Mouse (Mus musculus) c-Kit-positive CD71-negative TER-119-negative erythroid progenitor cells, embryonic 14.5 days (primary cell): ENCODE results near the gene Foxp4.

Experiments
- DNase-seq: peaks from one replicate; pipeline ENCODE4 v3.0.0-alpha.2; 2013; ENCODE audit warnings: low read depth

Gene Foxp4

GRCm38 (mm10) chr17:47929431-47929830 lies 5.0 kb upstream of the Foxp4 start:
- DNase-seq = no peak

- DNase-seq = no peak
Measured at GRCm38 (mm10) chr17:47925988-47926387, 1.5 kb upstream of the Foxp4 start.

GRCm38 (mm10) chr17:47925340-47925926 lies 988 bp upstream of the Foxp4 start:
- DNase-seq = no peak

DNA sequence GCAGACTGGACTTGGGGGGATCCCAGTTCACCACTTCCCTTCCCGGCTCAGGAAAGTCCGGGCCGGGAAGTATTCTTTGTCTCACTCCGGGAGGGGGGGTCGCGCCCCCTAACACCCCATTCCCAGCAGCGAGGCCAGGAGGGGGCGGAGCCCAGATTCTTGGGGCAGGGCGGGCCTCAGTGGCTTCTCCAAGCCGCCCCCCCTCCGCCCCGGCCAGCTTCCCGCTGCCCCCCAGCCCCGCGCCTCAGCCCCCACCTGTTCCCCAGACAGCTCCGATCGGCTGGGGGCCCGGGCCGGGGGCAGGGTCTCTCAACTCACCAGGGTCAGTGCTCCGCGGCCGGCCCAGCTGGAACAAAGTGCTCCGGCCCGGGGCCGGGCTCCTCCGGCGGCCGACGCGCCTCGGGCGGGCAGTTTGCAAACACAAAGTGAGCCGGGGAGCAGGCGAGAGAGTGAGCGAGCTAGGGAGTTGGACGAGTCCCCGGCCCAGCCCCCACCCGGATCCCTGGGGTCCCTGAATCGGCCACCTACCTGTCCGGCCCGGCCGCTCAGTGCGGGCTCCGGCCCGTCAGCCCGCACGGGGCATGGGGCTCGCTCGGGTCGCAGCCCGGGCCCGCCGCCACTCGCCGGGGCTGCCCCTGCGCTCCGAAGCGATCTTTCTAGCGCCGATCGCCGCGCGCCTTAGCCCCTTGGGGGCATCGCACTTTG lies 615 bp downstream of the Foxp4 start:
- no peak for DNase-seq

- no peak for DNase-seq
Measured at GRCm38 (mm10) chr17:47923011-47923677, 1.3 kb downstream of the Foxp4 start.

GRCm38 (mm10) chr17:47922579-47922978 lies 1.9 kb downstream of the Foxp4 start:
- DNase-seq = no peak

GRCm38 (mm10) chr17:47922116-47922515 lies 2.3 kb downstream of the Foxp4 start:
- DNase-seq = no peak

DNA sequence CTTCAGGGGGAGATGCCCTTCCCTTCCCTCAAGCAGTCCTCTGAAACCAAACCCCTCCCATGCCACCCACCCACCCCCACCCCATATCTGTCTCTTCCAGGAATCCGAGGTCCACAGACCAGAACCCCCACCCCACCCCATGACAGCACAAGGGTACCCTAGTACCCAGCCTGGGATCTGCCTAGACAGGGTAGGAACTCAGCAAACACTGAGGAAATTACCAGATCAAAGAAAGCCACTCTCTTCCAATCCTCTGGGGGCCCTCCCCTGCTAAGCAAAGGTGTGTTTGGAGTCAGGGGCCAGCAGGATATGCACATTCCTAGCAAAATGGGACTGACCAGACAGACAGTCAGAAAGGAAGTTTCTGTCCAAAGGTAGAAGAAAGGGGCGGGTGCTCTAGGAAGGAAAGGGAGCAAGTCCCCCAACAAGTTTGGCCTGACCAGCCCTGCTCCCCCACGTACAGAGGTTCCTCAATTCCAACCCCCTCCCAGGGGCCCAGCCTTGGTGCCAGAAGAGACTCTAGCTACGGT lies 3.2 kb downstream of the Foxp4 start:
- no peak for DNase-seq

- DNase-seq = no peak
Measured at GRCm38 (mm10) chr17:47919826-47920225, 4.6 kb downstream of the Foxp4 start.

GRCm38 (mm10) chr17:47917907-47918306 lies 6.5 kb downstream of the Foxp4 start:
- DNase-seq = no peak

DNA sequence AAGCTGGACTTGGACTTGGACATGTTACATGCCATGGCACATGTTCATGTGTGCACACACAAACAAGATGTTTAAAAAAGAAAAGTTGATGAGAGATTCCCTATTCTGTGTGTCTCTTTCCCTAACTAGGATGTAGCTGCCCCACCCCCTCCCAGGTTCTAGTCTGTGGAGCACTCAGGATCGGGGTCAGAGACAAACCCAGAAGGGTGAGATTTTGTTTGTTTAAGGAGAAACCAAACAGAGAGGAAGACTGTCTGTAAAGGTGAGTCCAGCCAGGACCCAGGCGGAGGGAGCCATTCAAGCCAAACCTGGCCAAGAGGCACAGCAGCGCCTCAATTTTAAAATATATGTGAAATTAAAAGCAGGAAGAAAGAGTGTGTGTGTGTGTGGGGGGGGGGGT lies 7.2 kb downstream of the Foxp4 start:
- no peak for DNase-seq

DNA sequence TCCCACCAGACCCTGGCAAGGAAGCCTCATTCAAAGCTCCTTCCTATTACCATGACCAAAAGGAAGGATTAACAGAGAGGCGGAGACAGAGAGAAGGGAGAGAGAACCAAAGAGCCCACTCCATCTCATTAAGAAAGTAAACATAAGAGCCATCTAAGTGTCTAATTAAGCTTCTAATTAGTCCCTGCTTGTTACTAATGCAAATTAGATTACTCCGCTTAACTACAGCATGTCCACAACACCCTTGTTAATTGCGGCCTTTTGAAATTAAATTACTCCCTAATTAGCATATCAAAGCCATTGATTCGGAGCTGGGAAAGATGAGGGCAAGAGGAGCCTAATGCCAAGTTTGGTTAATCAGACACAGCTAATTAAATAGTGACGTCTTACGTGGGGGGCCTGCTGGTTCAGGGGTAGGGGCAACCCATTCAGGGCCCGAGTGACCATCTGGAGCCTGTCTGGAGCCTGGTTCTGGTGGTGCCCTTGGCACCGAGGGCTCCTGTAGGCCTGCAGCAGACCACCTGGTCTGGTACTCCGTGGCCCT lies 9.7 kb downstream of the Foxp4 start:
- DNase-seq = no peak

DNA sequence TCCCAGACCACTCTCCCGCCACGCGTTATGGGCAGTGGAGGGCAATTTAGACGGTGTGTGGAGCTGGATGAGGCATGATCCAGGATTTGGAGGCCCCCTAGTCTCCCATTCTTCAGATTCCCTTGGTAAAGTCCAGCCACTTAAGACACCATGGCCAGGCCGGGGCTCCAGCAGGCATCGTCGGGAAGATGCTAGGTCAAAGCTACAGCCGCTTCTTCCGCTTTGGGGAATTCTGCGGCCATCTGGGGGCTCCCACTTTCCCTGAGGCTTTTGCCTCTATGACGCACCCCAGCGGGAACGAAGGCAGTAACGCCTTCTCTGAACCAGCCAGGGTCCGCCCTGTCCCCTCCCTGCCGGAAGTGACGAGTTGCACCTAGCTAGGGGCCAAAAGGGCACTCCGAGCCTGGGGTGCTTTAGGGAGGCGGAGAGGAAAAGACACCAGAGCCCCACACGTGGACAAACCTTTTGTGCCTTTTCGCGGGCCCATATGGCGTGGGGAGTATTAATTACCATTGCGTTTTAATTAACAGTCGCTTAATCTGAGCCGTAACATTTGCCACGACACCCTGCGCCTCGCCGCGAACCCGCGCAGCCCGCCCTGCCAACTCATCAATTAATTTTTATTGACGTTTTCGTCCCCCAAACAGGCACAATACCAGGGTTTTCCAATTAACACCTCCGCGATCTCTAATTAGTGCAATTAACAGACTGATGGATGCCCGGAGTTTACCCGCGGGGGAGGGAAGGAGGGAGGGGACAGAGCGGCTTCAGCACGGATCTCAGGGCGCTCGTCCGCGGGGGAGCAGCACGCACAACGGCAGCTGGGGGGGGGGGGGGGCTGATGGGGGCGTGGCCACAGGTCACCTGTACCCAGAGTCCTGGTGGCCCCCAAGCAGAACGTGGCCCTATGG lies 15.1 kb downstream of the Foxp4 start:
- DNase-seq = no peak

- DNase-seq = no peak
Measured at GRCm38 (mm10) chr17:47908079-47908478, 16.4 kb downstream of the Foxp4 start.

DNA sequence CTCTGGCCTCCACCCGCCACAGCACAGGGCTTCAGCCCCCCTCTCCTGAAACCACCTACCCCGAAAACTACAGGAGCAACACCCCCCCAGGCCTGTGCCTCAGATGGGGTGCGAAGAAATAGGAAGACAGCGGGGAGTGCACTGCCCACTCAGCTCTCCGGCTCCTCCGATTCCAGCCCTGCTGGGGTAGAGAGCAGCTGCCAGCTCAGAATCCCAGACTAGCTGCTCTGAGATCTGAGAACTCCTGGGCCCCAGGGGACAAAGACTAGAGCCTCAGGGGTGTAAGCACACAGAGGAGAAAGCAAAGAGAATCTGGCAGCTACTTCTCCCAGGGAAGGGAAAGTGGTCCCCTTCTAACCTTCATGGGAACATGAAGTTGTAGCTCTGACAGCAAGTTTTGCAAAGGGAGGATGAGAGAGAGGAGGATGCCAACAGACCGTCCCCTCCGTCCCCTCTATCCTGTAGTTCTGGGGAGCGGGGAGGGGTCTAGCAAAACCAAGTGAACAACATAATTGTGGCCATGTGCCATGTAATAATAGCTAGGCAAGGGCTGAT lies 17.0 kb downstream of the Foxp4 start:
- DNase-seq = no peak

DNA sequence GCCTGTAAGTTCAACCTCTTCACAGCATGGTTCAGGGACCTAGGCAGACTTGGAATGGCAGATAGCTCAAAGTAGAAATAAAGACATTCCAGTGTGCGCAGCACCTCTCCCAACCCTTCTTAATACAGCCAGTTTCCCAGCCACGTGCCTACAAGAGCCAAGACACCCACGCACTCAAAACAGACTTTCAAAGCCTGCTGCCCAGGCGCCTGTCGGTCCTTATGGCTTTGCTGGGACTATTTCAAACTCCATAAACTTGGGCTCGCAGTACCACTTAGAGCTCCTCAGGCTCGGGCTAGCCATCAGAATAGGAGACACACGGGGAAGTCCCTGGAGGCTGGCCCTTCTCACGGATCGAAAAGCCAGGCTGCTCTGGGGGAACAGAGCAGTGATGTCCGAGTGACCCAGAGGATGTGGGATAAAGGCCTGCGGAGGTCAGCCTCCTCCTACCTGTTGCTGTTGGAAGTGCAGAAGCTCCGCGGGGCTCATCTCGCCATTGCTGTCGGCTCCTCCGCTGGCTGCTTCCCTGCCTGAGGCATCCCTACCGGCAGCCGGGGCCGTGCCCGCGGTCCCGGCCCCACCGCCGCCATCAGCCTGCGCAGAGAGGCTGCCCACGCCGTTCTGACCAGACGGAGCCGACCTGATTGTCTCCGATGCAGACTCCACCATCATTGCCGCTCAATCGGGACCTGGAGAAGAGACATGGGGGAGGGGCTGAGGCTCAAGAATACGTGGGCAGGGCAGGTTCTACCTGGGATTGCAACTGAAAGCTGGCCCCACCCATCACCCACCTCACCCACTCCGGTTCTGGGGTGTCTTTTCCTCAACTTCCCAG lies 20.4 kb downstream of the Foxp4 start:
- no peak for DNase-seq

GRCm38 (mm10) chr17:47901782-47902181 lies 22.7 kb downstream of the Foxp4 start:
- no peak for DNase-seq

DNA sequence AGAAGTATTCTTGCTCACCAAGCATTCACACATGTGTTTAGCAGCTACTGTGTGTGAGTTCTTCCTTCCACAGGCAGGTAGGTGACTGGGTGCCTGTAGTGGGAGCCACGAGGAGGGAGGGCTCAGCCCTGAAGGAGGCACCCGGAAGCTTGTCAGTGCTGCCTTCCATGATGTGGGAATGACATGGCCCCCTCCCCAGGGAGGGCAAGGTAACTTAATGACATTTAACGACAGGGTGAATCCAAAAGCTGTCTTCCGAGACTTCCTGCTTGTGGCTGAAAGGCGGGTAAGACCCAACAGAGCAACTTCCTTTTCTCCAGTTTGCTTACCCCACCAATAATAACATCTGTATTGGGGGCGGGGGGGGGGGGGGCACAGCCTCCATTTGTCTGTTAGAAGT lies 23.7 kb downstream of the Foxp4 start:
- DNase-seq = no peak

GRCm38 (mm10) chr17:47899156-47899555 lies 25.3 kb downstream of the Foxp4 start:
- no peak for DNase-seq

DNA sequence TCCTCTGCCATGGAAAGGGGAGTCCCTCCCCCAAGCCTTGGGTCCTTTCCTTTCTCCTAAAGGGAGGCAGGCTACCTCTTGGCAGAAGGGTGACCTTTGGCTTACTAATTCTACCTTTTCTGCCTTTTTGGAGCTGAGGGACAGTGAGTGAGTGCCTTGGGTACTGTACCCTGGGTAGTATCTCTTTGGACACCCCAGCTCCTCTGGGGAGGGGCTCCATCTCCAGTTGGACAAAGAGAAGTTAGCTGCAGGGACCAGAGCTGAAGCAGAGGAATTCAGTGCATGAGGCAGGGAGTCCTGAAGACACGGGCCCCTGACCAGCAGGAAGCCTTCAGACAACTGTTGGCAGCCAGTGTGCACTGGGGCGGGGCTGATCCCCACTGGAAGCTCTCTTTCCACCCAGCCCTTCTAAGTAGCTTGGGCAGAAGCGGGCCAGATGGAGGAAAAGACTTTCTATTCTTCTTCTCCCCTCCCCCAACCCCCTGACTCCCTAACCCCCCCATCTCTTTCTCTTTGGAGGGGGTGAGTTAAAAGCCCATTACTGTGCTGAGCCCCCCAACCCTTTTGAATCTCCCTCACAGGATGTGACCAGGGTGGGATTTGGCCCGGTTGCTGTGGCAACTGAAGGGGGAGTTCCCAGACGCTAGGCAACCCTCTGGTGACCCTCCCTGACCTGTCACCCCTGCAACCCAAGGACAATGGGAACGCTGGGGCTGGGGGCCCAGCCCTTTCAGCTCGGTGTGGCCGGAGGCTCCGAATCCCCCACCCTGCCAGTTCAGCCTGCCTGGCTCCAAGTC lies 26.3 kb downstream of the Foxp4 start:
- no peak for DNase-seq
